Mouse (Mus musculus): ENCODE data around the gene Brpf3.

DNA sequence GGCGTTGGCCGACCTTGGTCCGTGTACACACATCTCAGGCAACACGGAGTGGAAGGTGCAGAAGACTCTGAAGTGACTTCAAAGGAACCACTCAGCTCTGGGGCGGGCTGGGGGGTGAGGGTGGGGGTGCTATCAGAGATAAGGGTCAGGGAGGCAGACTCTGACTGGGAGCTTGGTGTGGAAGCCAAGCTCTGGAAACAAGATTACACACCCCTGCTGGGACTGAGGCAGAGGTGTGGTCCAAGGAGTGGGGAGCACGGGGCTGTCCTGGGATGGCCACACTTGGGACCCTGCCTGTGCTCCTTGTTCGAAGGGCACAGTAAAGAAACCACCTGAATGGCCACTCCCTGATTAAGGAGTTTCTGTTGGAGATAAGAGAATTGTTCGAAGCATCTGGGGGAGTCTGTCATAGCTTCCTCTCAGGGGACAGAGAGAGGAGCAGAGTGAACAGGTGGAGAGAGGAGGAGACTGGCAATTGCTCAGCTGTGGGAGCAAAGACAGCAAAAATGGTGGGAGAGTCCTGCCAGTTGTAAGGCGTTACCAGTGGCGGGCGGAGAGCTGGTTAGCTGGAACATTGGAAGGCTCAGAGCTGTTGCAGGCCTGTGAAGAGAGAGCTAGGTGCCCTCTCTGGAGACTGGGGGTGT, 46.2 kb downstream of the Brpf3 start:
- TF ChIP-seq CTCF (IDR thresholded peaks at IDR 0.05; ENCODE audit: low read depth) (no peak), EP300 (IDR thresholded peaks at IDR 0.05; ENCODE audit: low read depth) (no peak)

All from heart, postnatal 0 days (tissue).